Mouse (Mus musculus) heart, postnatal 0 days (tissue): Measurements from ENCODE around the gene Gm2075.
"Not testable (repeated sequence)": the region's sequence is repeated elsewhere in the genome, so short reads cannot be mapped to it uniquely, and the experiment has no call there.

ENCODE experiments used
- CTCF ChIP-seq: IDR thresholded peaks from 2 replicates; pipeline ENCODE4 v1.5.1; 2016; ENCODE audit warnings: antibody characterized with exemption, control low read depth, low read depth
- EP300 ChIP-seq: IDR thresholded peaks from 2 replicates; pipeline ENCODE4 v1.6.1; 2016; ENCODE audit warnings: antibody characterized with exemption, low read depth

GRCm38 (mm10) chr12:88039703-88040102 is 28.1 kb downstream of the Gm2075 start:
- TF ChIP-seq CTCF, EP300: not testable (repeated sequence)
